Mouse (Mus musculus): ENCODE data around the gene Toe1. TPM values are rescaled to one million over a fixed set of nuclear protein-coding genes. Genes with fewer than 3 reads are reported as not detected.
"Not testable (repeated sequence)": the region's sequence is repeated elsewhere in the genome, so short reads cannot be mapped to it uniquely, and the experiment has no call there.

Toe1 gene
- total RNA-seq (2017), result 31.4 and 38.1 TPM in 2 replicates

DNA sequence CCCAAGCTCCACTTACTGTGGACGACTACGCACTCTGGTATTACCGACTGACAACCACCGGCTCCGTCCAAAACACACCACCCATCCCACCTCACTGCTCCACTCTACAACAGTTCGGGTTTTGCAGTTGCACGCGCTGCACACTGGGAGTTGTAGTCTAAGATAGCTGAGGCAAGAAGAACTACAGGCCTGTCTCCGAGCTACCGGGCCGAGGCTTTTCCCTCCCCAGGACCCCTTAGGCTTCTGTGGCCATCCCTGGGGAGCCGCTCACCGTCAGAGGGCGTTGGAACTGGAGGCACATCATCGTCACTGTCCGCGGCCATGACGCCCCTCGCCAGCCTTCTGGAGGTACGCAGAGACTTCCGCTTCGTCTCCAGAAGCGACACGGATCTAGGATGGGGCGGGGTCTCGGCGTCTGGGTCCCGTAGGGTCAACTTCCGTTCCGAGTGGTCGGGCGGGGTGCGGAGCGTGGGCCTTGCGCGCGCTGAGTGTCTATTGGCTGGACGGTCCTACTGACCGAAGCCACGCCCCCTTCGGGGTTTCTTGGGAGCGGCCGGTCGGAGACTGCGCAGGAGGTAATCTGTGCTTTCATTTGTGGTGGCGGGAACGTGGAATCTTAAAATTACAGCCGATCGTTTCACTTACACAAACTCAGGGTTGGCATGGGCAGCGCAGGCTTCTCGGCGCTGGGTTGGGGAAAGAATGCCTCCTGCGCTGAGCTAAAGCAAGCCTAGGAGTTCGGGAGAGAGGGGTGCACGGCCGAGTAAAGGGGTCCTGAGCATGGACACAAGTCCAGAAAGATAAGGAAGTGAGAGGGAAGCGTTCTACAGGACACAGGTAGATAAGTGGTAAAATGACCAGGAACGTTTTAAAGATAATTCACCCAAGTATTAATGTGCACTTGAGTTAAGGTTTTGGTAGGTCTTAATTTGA lies at the start of gene Toe1, which contains the start of gene Mutyh:
Gene Toe1, minus strand, starts transcription at position 444 of the 933 bp plus-strand sequence.
Gene Mutyh, plus strand, starts transcription at position 527 of the 933 bp plus-strand sequence.
- ATAC-seq (replicated peaks; ENCODE audit: low read depth, poor library complexity, severe bottlenecking), result peak; percentile 97

DNA sequence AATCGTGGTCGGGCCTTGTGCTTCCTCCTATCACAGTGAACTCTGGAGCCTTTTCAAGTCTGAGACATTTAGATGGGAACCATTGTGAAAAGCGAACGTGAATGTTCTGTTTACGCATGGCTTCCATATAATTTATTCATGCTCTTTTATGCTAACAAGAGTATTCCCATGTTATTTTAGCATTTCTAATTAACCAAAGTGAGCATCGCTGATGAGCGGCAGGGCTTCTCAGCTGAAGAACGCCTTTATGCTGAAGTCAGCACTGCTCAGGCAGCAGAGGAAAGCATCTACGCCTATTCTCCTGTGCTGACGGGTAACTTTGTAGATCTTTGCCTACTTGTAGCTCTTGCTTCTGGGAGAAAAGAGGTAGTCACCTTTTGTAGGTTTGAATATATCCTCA lies 49.8 kb upstream of the Toe1 start:
- no peak for ATAC-seq (replicated peaks; ENCODE audit: low read depth, poor library complexity, severe bottlenecking)

DNA sequence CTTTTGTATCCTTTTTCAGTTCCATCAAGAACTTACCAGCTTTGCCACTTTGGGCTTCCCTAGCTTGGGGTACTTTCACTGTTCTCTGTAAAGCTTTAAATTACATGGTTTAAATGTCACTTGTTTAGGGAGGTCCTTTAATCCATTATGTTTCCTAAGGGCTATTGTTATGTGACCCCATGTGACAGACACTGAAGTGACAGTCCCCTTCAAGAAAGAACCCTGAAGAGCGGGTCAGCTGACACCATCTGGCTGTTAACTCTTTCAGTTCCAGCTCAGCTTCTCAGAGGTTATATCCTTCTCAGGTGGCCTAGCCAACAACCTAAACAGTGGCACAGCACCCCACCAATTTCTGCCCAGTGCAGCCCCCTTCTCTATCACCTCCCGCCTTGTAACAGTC lies 46.8 kb upstream of the Toe1 start:
- no peak for ATAC-seq (replicated peaks; ENCODE audit: low read depth, poor library complexity, severe bottlenecking)

DNA sequence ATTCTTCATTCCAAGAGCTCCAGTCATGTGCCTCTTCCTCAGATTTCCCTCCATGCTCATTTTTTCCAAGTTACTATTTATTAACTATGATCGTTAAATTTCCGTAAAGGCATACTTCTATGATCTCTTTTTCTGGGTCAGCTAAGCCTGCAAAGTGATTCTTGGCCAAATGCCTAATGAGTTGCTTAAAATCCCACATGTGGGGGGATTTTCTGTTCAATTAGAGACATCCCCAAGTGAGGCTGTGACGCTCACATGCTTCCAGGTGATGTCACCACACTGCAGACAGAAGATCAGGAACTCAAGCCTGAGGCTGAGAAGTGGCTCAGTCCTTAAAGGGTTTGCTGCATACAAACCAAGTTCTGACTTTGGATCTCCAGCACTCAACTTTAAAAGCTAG lies 42.5 kb upstream of the Toe1 start:
- ATAC-seq (replicated peaks; ENCODE audit: low read depth, poor library complexity, severe bottlenecking), result no peak

DNA sequence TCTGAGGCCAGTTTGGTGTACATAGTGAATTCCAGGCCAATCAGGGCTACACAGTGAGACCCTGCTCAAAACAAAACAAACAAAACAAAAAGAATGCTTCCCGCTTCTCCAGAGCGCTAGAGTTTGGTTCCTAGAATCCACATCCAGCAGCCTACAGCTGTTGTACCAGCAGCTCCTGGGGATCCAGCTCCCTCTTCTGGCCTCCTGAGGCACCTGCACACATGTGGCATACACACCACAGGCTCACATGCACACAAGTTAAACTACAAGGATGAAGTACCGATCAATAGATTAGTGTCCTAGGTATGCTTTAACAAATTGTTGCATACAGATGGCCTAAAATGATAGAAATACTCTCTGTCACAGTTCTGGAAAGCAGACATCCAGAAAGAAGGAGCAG lies 36.9 kb upstream of the Toe1 start:
- no peak for ATAC-seq (replicated peaks; ENCODE audit: low read depth, poor library complexity, severe bottlenecking)

DNA sequence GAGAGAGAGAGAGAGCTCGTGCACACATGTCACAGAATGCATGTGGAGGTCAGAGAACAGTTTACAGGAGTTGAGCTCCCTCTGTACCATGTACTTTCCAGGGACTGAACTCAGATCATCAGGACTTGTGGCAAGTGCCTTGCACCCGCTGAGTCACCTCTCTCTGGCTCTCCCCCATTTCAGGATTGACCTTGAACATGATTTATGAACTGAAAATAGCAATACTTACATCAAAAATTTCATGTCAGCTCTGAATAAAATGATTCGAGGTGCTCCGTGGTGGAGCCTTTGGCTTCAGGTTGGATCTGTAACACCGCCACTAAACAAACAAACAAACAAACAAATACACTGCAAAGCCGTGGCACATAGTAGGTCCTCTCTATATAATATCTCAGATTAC lies 33.4 kb upstream of the Toe1 start:
- no peak for ATAC-seq (replicated peaks; ENCODE audit: low read depth, poor library complexity, severe bottlenecking)

DNA sequence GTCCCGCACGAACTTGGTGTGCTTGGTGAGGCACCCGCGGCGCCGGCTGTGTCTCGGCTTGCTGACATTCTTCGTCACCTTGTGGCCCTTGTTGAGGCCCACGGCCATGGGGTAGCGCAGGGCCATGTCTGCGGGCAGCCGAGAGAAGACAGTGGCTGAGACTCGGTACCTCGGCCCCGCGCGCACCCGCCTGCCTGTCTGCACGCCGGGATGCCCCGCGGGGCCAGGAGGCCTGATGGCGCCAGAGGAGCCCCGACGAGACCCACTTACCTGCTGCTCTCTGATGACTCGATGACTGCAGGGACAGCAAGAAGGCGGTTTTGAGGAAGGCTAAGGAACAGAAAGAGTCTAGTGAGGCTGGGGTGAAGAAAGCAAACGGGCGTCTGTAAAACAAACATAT lies 32.7 kb upstream of the Toe1 start:
- ATAC-seq (replicated peaks; ENCODE audit: low read depth, poor library complexity, severe bottlenecking), result not testable (repeated sequence)

DNA sequence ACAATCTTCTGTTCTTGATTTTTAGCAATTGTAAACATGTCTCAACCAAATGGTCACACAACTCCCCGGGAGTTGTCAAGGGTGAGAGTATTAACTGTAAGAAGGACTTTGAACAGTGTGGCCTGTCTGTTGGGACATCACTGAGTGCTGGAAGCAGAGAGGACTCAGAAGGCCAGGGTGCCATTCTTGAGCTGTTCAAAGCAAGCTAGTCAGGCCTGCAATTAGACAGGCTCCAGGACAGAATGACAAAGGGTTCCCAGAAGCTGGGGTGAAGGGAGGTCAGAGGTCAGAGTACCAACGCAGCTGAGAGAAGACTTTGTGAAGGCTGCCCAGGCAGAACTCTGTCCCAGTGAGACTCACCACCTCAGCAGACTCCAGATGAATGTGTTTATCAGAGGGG lies 31.6 kb upstream of the Toe1 start:
- no peak for ATAC-seq (replicated peaks; ENCODE audit: low read depth, poor library complexity, severe bottlenecking)

DNA sequence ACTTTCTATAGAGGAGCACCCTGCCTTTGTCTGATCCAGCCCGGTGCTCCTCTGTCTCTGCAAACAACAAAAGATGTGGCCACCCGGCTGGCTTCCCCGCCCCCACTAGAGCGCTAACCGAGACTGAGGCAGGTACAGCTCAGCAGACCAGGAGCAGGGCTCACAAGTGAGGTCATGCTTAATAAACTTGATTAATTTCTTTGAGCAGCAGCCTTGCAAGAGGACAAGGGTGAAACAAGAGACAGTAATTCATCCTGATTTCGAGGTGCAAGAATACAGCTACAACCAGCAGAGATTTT lies 22.6 kb upstream of the Toe1 start:
- ATAC-seq (replicated peaks; ENCODE audit: low read depth, poor library complexity, severe bottlenecking), result no peak

DNA sequence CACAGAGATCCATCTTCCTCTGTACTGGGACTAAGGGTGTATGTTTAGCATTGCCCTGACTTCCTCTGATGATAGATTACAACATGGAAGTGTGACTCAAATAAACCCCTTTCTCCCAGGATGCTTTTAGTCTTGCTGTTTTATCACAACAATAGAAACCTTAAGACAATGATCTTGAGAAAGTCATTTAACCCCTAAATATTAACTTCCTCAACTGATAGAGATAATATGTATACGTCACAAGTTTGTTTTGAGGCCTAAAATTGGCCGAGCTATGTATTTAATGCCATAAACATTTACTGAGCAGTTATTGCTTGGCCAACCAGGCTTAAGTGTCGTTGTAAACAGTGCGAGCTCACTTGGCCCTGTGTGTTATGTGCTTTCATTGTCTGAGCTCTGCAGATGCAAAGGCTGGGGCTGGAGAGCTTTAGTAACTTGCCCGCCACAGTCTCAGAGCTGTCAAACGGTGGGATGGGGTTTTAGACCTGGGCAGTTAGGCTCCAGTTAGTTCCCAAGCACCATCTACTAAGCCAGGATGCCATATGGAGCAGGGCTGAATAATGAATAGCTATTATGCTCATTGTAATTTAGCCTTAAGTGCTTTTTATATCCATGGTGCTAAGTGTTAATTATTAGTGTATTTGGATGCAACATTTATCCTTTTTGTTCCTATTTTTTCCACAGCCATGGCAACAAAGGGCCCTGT lies 22.1 kb upstream of the Toe1 start:
- ATAC-seq (replicated peaks; ENCODE audit: low read depth, poor library complexity, severe bottlenecking), result no peak

DNA sequence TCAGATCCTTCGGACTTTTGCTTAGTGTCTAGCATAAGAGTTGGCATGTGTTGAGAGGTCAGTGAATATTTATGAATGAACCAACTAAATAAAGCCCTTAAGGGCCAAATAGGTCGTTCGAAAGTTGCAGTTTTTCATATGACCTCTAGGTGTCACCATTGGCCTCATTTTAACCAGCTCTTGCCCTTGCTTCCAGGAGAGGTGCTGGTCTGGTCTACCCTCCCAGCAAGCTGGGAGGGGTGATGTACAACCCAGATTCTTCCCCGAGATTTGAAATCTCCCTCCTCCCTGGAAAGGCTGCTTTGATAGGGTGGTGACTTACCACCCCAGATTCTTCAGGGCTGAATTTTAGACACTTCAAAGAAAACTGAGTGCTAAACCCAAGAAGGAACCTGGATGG lies 20.4 kb upstream of the Toe1 start:
- peak; percentile 70 for ATAC-seq (replicated peaks; ENCODE audit: low read depth, poor library complexity, severe bottlenecking)

DNA sequence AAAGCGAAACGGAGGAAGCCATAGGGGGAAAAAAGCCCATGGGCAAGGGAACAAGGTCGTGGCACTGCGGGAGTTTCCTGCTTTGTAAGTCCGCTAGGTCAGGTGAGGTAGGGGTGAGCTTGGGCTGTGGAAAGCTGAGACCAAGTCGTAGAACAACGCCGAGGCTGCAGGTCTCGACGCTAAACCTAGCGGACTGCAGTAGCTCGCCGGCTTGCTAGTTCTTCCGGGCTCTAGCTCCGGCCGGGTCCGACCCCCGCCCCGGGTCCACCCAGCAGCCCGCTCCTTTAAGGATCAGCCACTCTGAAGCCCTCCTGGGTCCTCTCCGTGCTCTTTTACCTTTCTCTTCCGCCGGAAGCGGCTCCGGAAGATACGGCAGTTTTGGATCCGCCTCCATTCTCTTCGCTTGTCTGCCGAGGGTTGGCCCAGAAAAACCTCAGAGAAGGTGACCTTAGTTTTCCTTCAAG lies 17.1 kb upstream of the Toe1 start:
- peak; percentile 46 for ATAC-seq (replicated peaks; ENCODE audit: low read depth, poor library complexity, severe bottlenecking)

DNA sequence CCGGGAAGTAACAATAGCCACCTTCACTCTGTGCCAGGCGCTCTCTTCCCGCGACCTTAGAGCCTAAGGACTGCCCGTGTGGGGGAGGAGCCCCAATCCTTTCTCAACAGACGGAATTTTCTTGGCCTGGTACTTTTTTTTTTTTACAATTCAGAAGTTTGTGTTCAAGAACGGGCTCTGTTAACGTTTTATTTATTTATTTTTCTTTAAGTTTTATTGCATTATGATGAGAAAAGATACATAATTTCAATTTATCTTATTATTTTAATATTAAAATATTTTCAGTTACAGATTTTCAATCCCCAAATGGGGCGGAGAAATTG lies 14.2 kb upstream of the Toe1 start, which contains the start of gene Hpdl:
Gene Hpdl, minus strand, starts transcription at position 14 of the 323 bp plus-strand sequence.
- no peak; the same call in 1 of the 2 replicates for ATAC-seq (replicated peaks; ENCODE audit: low read depth, poor library complexity, severe bottlenecking)

DNA sequence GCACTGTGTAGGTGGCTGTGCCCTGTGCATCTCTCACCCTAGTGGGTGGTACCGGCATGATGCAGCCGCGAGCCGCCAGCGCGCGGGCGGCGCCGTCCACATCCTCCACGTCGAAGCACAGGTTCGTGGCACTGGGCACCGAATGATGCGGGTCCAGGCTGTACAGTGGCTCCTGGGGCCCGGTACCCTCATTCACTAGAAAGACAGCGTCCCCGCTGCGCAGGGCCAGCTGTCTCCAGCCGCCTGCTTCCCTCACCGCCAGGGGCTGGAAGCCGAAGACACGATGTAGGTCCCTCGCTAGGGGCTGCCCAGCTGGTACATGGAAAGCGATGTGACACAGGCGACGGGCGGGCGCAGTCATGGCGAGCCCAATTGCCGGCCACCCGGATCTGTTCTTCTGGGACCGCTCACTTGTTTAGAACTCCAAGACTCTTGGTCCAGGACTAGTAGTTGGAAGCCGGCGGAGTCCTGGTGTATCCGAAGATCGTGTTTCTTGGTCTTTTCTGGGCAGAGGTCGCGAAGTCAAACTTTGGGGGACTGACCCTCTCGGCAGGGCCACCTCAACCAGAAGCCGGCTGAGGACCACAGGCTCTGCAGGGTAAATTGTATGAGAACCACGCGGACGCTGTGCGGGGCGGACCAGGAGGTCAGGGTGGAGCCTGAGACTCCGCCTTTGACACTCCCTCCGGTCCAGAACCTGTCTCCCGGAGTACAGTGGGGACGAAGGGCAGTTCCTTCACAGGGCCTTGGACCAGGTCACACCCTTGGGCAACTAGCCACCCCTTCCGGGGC lies 13.7 kb upstream of the Toe1 start:
- ATAC-seq (replicated peaks; ENCODE audit: low read depth, poor library complexity, severe bottlenecking), result peak; percentile 73

DNA sequence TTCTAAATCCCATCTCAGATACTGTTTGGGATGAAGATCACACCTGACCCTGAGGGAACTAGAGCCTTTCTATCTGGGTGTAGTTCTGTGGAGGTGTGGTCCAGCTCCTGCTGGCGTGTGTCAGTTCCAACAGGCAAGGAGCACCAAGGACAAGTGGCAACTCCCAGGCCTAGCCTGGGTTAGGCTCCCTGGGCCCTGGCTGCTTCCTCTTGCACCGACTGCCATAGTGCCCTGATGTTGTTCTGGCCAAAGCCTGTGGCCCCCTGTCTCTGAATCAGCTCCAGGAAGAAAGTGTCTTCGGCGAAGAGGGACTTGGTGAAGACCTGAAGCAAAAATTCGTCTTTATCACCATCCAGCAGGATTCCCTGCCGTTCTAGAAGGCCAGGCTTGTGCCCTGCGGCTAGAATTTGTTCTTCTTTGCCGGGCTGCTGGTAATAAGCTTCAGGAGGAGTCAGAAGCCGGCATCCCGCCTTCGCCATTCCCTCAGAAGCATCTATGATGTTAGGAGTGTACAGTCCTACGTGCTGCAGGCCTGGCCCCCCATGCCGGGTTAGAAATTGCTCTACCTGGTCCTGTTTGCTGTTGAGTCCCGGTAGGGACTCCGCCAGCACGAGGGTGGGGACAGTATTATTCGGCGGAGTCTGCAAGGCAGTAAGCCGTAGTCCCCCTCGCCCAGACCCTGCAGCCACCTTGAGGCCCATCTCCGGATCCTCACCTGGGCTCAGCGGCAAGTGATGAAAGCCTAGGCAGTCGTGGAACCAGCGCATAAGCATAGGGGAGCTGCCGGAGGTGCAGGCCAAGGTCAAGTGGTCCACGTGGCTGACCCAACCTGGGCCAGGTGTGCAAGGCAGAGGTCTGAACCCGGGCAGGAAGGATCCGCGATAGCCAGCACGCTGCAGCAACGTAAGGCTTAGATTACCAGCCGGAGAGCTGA lies 12.8 kb upstream of the Toe1 start:
- ATAC-seq (replicated peaks; ENCODE audit: low read depth, poor library complexity, severe bottlenecking), result no peak

DNA sequence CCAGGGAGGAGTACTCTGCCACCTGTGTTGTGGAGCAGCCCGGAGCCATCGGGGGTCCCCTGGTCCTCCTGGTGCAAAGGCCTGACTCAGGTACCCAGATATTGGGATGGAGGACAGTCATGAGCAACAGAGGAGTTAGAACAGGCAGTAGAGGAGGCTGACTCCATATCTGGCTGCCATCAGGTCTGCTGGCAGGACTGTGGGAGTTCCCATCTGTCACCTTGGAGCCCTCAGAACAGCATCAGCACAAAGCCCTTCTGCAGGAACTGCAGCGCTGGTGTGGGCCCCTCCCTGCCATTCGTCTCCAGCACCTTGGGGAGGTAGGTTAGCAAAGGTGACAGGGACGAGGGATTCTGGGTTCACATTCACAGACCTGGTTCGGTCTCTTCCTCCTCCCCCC lies 10.0 kb upstream of the Toe1 start:
- no peak for ATAC-seq (replicated peaks; ENCODE audit: low read depth, poor library complexity, severe bottlenecking)

DNA sequence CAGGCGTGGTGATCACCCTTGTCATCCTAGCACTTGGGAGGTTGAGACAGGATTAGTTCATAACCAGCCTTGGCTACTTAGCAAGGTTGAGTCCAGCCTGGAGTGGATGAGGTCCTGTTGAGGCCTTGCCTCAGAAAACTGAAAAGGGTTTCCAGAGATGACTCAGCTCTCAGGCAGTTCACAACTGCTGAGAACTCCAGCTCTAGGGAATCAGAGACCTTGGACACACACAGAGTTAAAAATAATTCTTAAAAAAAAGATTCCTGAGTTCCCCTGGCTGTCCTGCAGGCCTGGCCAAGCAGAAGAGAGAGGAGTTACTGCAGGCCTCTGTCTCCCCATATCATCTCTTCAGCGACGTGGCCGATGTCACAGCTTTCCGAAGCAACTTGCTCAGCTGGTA lies 7.8 kb upstream of the Toe1 start:
- no peak for ATAC-seq (replicated peaks; ENCODE audit: low read depth, poor library complexity, severe bottlenecking)

DNA sequence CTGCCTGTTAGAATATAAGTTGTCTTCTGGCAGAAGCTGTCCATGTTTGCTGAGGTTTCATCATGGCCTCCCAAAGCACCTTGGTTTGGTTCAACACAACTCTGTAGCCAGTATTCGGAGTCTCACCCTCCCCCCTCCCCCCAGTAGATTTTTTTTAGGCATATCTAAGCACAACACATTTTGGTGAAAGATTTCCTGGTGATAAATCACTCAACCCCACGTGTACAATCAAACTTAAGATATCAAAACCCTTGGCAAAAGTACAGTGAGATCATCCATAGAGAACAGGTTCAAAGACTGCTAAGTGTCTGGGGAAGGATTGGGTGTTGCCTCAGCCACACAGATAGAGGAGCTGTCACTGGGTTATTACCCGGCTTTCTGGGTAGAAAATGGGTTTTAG lies 3.6 kb upstream of the Toe1 start:
- ATAC-seq (replicated peaks; ENCODE audit: low read depth, poor library complexity, severe bottlenecking), result no peak

DNA sequence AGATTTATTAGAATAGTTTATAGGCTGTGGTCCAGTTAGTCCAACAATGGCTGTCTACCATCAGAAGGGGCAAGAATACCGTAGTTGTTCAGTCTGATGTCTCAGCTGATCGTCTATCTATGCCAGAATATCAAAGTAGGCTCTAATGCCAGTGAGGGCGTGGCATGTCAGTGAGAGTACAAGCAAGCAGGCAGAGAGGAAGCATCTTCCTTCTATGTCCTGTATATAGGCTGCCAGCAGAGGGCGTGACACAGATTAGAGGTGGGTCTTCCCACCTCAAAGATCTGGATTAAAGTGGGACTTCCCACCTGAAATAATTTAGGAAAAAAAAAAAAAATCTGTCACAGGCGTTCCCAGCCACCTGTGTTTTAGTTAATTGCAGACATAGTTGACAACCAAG lies 7.5 kb downstream of the Toe1 start:
- peak; percentile 94 for ATAC-seq (replicated peaks; ENCODE audit: low read depth, poor library complexity, severe bottlenecking)

Measured in common myeloid progenitor, adult 5-6 weeks (primary cell).